10 mouse cellular contexts compared by ENCODE assay signal in genomic region chr7:45309455-45309854, GRCm38 (mm10). TPM values are rescaled to one million over a fixed set of nuclear protein-coding genes. Genes with fewer than 3 reads are reported as not detected.
DNase-seq lines count a peak whose midpoint lies in the region; ATAC-seq and TF ChIP-seq lines count a peak whose summit lies in the region.
"Had no signal": no experiment of that assay in that cellular context is flagged by ENCODE, and none has a peak within 500 bp of the region (broad histone marks: within the 10 kb centered on the region; RNA-seq: fewer than 3 reads in every experiment).

No protein-coding gene starts in this region.

- no peak overlapping the region for H3K4me2 ChIP-seq in midbrain, embryonic 14.5 days (ENCODE audit: low read length)
- H3K4me2 ChIP-seq: embryonic facial prominence, embryonic 12.5 days; stomach, embryonic 15.5 days had no signal

- no peaks in the 10 kb centered on the region for H3K36me3 ChIP-seq in midbrain, embryonic 14.5 days (ENCODE audit: control insufficient read depth, insufficient read depth, low read length)

- no peak for TF ChIP-seq POLR2A in cortical plate, adult 2 months (IDR thresholded peaks at IDR 0.05; ENCODE audit: extremely low read depth, insufficient read depth, low read length)

- intact Hi-C loops in heart, postnatal 14 days (cut with DNase I) = loop anchor here (5.0 kb wide), 1 partner anchor 33 kb away; no protein-coding TSS in a partner anchor

- DNase-seq in heart, postnatal 14 days = peak; percentile 63 to 77
- DNase-seq in heart, adult 9 months (ENCODE audit: low spot score in 2 of 2) = no peak
- DNase-seq in A20 (ENCODE audit: low read depth, low spot score) (peak; percentile 76), R1 (ENCODE audit: low read depth, low spot score) (peak; percentile 90)
- DNase-seq in midbrain, embryonic 14.5 days = peak; percentile 85
- peak; percentile 45 for DNase-seq in thymus, postnatal 25 days

- no peak overlapping the region for H3K4me3 ChIP-seq in cortical plate, adult 2 months (ENCODE audit: insufficient read depth, low read length)
- H3K4me3 ChIP-seq in midbrain, embryonic 14.5 days (replicated peaks; ENCODE audit: low read depth, low read length) = no peak overlapping the region
- H3K4me3 ChIP-seq: embryonic facial prominence, embryonic 12.5 days; stomach, embryonic 15.5 days had no signal

- H3K9me3 ChIP-seq in midbrain, embryonic 14.5 days (ENCODE audit: control insufficient read depth, low read length) = no peaks in the 10 kb centered on the region
- H3K9me3 ChIP-seq: embryonic facial prominence, embryonic 12.5 days; stomach, embryonic 15.5 days had no signal

- no peak overlapping the region for H3K27ac ChIP-seq in cortical plate, adult 2 months (ENCODE audit: insufficient read depth, low read length)
- H3K27ac ChIP-seq in midbrain, embryonic 14.5 days (replicated peaks; ENCODE audit: low read depth, low read length) = no peak overlapping the region
- H3K27ac ChIP-seq: embryonic facial prominence, embryonic 12.5 days; stomach, embryonic 15.5 days had no signal

- WGBS in midbrain, embryonic 14.5 days = 5% methylated on average over 9 of the region's 9 CpGs

- H3K9ac ChIP-seq in midbrain, embryonic 14.5 days (replicated peaks; ENCODE audit: low read length) = no peak overlapping the region; the same call in 1 of the 2 replicates
- H3K9ac ChIP-seq: embryonic facial prominence, embryonic 12.5 days; stomach, embryonic 15.5 days had no signal

- TF ChIP-seq CTCF in cortical plate, adult 2 months (IDR thresholded peaks at IDR 0.05; ENCODE audit: extremely low read depth, insufficient read depth, low read length) = peak; percentile 64

- H3K27me3 ChIP-seq in midbrain, embryonic 14.5 days (ENCODE audit: control insufficient read depth, insufficient read depth, low read length) = no peaks in the 10 kb centered on the region
- H3K27me3 ChIP-seq: stomach, embryonic 15.5 days had no signal

- ATAC-seq in inflammation-experienced regulatory T-cells, adult 6 months = peak; percentile 68
- ATAC-seq in midbrain, embryonic 14.5 days (ENCODE audit: low FRiP score, low TSS enrichment) = no peak

- no peaks in the 10 kb centered on the region for H3K4me1 ChIP-seq in cortical plate, adult 2 months (ENCODE audit: control insufficient read depth, insufficient read depth, low read length)
- H3K4me1 ChIP-seq in midbrain, embryonic 14.5 days (ENCODE audit: control insufficient read depth, insufficient read depth, low read length) = peaks cover 12% of the 10 kb centered on the region

RNA-seq across cellular contexts. Expression of gene Trpm4, which starts 24.1 kb away (rescaled TPM):
- total RNA-seq in heart, postnatal 14 days (2021) = 10 to 100 TPM; 20.8 to 22.3 TPM
- polyA plus RNA-seq in cortical plate, adult 2 months (2012; rRNA removed) = 29.1 and 35.1 TPM in 2 replicates
- 10 to 100 TPM; 17.2 to 21.7 (median 19.3) TPM for polyA plus RNA-seq in inflammation-experienced regulatory T-cells, adult 6 months (2017; shearing (Covaris generic))
- 8.4 and 9.5 TPM in 2 replicates for polyA plus RNA-seq in midbrain, embryonic 14.5 days (2014; fragmentation: Nextera tagmentation; extraction: Ambion mirVana)

RNA-seq across cellular contexts. Expression of gene Hrc, which starts 25.6 kb away (rescaled TPM):
- total RNA-seq in heart, postnatal 14 days (2021) = 100 to 1,000 TPM; 516 to 539 TPM
- 0.35 and 0.55 TPM in 2 replicates for polyA plus RNA-seq in cortical plate, adult 2 months (2012; rRNA removed)
- not detected for polyA plus RNA-seq in inflammation-experienced regulatory T-cells, adult 6 months (2017; shearing (Covaris generic))
- polyA plus RNA-seq in midbrain, embryonic 14.5 days (2014; fragmentation: Nextera tagmentation; extraction: Ambion mirVana) = not detected in 2 replicates

RNA-seq across cellular contexts. Expression of gene Slc6a21, which starts 32.1 kb away (rescaled TPM):
- not detected for total RNA-seq in heart, postnatal 14 days (2021)
- 0.08 and 0.30 TPM in 2 replicates for polyA plus RNA-seq in cortical plate, adult 2 months (2012; rRNA removed)
- polyA plus RNA-seq in inflammation-experienced regulatory T-cells, adult 6 months (2017; shearing (Covaris generic)) = under 1 TPM in 1 of 3 experiments, not detected in 2; 0.50 TPM
- polyA plus RNA-seq in midbrain, embryonic 14.5 days (2014; fragmentation: Nextera tagmentation; extraction: Ambion mirVana) = not detected in 2 replicates
- polyA plus RNA-seq: embryonic facial prominence, embryonic 12.5 days; stomach, embryonic 15.5 days had no signal

RNA-seq across cellular contexts. Expression of gene Ppfia3, which starts 57.4 kb away (rescaled TPM):
- total RNA-seq in heart, postnatal 14 days (2021) = under 1 TPM; 0.22 to 0.29 TPM
- 164 and 167 TPM in 2 replicates for polyA plus RNA-seq in cortical plate, adult 2 months (2012; rRNA removed)
- polyA plus RNA-seq in inflammation-experienced regulatory T-cells, adult 6 months (2017; shearing (Covaris generic)) = under 1 TPM in 2 of 3 experiments, not detected in 1; 0.19 to 0.60 TPM
- 26.9 and 28.0 TPM in 2 replicates for polyA plus RNA-seq in midbrain, embryonic 14.5 days (2014; fragmentation: Nextera tagmentation; extraction: Ambion mirVana)

Comparison
In these comparisons a context has a peak if more than half of its experiments do, and no peak if none do; other contexts are left out.
1. DNase-seq: peak in heart, postnatal 14 days (2 of 2), A20 (single experiment), R1 (single experiment), midbrain, embryonic 14.5 days (single experiment) and thymus, postnatal 25 days (single experiment); none in heart, adult 9 months (0 of 2).